Mouse (Mus musculus): ENCODE data around the gene Mettl11b. TPM values are rescaled to one million over a fixed set of nuclear protein-coding genes. Genes with fewer than 3 reads are reported as not detected.
A peak's percentile ranks its signal among the peaks of the same experiment; 100 is the strongest.
"Not testable (repeated sequence)": the region's sequence is repeated elsewhere in the genome, so short reads cannot be mapped to it uniquely, and the experiment has no call there.

The Mettl11b gene
- not detected for total RNA-seq (2022)

DNA sequence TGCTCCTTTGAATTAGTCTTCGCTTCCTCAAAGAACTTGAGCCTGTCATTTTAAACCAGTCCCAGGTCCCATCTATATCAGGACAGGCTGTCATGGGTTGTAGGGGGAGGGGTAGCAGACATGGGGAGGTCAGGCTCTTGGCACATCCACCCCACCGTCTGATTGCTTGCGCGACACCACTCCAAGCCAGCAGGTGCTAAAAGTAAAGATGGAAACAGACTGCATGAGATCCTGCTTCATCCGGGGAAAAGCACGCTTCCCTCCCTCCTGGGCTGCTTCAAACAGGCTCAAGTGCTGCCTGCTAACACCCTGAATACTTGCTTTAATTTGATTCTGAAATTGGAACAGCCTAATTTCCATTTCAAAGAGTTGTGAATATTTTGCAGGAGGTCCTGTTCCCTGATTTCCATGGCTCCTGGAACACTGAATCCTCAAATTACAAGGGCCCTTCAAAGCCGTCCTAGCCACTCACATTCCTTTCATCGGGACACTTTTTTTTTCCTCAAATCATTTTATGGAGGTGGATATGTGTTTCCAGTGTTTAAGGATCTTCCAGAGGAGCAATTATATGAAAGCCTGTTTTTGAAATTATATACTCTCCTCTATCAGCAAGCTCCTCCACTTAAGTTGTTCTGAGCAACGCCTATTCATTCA lies at the start of gene Mettl11b:
TSS of gene Mettl11b (minus strand) at position 127 of the 654 bp plus-strand sequence.
- no peak for DNase-seq

DNA sequence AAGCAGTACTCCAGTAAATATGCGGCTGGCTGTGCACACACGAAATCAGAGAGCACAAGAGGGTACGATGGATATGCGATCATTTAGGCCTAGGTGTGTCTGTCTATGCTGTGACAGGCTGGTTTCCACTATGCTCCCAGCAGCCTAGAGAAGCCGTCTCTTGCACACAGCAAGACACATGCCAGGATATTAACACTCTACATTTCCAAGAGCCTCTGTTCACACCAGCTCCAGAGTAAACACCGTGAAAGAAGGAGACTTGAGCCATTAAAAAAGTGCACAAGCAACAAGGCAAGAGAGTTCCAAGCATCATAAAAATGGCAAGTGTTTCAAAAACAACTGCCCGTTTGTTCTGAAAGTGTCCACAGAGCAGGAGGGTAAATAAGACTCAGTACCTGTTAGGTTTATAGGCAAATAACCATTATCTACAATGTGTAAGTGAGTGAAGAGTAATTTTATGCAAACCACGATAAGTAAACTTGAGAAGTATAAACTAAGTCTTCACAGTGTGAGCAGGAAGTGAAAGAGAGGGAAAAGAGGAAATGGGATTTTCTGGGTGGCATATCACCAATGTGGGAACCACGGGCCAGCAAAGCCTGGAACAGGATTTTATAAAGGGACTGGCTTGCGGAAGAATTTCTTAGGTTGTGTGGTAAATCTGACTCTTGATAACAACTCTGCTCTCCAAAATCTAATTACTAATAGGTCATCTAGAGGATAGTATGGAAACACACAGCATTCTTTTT lies 32.6 kb upstream of the Mettl11b start:
- DNase-seq = no peak

DNA sequence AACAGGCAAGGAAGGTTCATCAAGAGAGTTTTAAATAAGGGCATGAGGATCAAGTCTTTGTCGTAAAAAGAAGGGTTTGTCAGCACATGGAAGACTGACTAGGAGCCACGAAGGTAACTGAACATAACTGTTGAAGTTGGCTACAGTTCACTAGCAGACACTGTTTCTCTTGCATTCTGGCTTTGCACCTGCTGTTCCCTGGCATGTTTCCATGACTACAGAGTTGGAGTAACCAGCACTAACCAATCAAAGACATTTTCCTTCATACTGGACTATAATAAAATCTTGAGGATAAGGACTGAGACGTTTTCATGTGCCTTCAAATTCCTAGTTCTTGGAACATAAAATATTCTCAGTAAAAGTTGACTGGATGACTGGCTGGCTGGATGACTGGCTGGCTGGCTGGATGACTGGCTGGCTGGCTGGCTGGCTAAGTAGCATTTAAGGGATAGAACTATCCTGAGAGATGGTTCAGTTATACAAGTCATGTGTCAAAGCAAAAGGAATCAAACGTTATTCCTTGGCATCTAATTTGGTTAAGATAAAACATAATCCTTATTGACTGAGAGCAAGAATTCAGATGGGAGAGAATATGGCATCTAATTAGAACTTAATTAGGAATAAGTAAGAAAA lies 26.4 kb upstream of the Mettl11b start:
- no peak for DNase-seq

DNA sequence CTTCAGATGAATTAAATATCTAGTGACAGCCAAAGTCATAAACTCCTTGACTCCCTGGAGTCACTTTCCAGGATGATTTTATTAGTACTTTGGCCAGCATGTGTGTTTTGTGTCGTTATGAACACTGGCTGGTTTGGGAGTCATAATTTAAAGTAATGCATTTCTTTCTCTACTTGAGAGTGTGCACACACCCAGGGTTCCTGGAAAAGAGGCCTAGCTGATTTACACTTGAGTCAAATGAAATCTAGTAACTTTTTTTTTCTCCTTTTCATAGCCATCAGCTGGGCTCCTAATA lies 12.2 kb upstream of the Mettl11b start:
- DNase-seq = no peak

DNA sequence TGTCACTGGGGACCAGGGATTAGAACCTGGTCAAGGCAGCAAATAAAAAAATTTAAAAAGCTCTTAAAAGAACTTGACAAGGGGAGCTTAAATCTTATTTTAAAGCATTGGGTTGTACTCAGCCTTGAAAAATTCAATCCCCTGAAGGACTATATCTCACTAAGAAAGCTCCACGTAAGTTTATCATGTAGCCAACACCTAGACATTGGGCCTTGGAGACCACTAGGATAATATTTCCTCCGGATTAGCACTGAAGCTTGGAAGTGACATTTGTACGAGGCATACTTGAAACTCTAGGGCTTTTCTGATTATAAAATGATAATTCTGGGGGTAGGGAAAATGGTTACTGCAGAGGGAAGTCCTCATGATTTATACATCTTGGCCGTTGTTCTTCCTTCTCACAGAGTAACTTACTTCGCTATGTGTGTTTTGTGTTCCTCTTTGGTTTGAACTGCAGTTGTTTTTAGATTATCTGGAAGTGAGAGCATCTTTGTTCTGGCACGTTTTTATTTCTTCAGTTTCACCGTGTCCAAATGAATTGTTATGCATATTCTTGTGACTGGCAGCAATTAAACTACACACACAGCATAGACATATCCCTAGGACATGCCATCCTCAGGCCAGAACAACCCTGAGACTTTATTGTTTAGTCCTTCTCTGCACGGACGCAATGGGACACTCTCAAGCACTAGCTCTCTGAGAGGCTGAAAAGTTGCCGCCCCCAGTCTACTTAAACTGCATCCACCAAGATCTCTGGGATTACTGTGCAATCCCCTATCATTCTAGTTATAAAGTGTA lies 11.6 kb upstream of the Mettl11b start:
- DNase-seq = no peak

DNA sequence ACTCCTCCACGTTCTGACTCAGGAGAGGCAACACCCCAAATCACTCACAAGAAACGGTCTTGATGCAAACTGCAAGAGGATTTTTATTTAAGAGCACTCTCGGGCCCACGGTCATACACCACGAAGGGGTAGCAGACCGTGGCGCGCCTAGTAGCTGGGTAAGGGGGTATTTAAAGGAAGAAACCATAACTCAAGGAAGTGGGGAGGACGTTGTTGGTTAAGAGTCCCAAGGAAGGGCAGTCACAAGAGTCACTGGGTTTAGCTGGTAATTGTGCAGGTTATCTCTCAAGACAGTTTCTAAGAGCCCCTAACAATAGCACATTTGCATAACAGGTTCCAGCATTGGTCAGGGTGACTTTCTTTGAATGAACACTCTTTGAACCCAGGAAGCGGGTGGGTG lies 6.1 kb upstream of the Mettl11b start:
- not testable (repeated sequence) for DNase-seq

DNA sequence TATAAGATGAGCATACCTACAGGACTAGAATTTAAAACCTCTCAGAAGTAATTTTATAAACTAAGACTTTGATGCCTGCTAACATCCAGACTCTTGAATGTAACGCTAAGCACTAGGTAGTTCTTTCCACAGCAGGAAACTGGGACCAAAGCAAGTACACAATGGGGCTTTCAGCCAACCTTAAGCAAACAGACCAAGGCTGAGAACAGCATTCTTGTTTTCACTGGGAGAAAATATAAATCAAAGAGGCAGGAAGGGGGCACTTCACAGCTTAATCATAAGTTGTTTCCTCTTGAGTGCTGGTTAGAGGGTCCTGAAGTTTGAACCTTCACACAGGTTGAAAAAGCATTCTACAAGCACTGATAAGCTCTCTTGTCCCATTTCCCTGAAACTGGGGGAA lies 1.1 kb downstream of the Mettl11b start:
- DNase-seq = no peak

DNA sequence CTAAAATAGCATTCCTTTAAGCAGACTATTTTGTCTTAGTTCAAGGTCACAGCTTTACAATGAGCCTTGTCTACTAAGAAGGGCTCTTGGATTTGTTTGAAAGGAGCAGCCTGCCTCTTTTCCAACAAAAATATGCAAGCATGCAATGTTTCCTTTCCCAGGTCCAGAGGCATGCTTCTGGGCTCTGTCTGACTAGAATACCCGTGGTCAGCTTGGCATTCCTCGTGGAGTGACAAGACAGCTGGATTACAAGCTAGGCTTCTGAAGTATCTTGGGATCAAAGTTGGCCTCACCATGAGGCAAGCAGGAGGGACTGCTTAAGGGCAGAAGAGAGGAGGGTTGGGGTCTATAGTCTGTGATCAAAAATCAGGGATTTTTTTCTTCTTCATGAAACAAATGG lies 16.4 kb downstream of the Mettl11b start:
- DNase-seq = no peak

DNA sequence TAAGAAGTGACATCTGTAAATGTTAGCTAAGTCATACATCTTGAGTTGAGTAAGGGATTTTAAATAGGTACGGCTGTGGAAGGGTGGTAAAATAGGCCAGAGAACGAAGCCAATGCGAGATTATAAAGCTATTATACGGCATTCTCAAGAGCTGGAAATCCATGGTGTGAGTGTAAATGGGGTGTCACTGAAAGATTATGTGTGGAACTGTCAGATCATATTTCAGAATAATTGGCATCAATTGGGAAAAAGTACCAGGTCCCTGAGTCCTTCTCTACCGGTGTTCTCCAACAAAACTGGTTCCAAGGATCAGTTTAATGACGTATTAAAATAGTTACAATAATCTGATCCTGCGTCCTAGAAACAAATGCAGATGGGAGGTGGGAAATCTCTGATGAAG lies 24.5 kb downstream of the Mettl11b start:
- no peak for DNase-seq

DNA sequence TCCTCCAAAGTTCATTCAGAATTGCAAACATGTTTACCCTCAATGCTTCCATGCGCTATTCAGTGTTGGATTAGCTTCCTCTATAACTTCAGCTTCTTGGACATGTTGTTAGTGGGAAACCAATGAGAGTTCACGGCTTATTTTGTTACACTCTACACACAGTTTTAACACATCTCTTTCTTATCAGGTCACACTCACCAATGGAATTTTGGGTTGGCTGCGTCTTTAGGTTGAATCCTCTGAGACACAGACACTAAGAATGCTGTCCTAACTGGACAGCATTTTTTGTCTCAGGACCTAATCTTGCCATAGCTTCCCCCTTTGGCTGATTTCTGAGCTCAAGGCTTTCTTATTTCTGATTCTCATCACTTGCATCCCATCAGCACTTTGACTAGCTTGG lies 25.3 kb downstream of the Mettl11b start:
- no peak for DNase-seq

DNA sequence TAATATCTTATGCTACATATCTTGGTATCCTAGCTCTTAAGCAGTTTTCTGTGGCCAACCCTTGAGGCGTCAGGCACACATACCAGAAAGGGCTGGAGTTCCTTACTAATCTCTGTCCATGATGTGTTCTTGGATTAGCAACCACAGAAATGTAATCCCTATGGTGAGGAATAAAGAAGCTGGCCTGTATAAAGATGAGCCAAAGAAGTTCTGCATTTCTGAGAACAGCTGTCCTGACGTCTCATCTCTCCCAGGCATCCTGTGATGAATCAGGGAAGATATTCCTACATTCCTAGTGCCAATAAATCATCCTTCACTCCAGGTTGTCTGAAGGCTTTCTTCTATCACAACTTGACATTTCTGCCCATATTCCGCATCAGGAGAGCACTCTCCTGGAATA lies 33.2 kb downstream of the Mettl11b start:
- no peak for DNase-seq

DNA sequence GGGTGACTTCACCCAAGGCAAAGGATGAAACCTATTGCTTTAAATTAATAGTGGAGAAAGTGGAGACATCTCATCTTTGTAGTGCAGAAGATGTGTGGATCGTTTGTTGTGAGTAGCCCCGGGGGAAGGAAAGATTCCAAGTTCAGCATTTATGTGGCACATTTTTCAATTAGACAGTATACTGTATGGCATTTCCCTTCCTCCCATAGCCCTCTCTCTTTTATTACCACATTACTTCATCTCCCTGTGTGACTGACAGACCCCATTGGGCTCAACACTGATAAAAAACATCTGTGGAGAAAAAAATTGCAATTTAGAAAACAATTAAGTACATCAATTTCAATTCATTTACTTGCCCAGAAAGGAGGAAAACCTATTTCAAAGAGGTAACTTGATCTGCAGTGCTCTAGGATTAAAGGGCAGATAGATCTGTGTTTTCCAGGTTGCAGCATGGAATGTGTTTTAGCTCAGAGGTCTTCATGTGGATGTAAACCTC lies 42.0 kb downstream of the Mettl11b start:
- no peak for DNase-seq

DNA sequence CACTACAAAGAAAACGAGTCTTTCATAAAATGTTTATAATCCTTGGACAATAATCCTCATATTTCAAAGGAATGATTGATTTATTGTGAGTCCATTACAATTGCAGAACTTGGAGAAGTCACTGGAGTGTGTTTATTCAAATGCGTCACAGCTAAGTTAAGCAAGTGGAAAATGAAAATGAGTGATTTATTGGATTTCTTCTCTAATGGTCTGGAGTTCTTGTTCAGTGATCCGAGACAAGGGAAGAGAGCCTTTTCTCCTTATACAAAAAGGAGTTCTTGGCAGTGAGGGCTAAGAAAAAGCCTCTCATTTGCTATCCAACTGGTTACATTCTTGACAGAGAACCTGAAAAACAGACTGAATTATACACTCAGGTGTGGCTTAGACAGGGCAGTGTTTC lies 42.9 kb downstream of the Mettl11b start:
- DNase-seq = no peak

DNA sequence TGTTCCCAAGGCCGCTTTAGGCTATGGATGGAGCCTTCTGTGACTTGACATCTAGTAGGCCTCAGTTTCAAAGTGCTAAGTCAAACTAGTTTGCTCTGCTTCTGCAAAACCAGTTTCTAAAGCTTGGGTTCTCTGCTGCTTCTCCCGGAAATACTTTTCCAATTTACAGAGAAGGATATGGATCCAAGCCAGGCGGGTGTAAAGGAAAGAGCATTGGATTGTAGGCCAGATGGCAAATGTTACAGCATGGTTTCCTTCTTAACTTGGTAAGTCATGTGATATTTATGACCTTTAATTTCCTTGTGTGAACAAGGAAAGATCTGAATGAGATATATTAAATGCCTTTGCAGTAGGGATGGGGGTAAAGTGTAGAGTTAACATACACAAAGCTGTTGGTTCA lies 52.2 kb downstream of the Mettl11b start:
- no peak for DNase-seq

DNA sequence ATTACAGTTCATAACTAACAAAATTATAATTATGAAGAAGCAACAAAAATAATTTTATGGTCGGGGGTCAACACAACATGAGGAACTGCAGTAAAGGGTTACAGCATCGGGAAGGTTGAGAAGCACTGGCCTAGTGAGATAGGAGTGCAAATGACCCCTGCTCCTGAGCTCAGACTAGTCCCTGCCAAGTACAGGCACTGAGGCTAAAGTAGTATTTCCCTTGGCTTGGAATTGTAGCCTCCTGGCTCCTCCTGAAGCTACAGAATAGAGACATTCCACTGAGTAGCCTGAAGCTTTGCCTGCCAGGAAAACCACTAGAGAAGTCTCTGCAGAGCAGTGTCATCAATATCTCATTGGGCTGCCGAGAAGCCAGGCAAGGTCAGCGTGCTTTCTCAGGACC lies 53.7 kb downstream of the Mettl11b start:
- peak; percentile 4 for DNase-seq

DNA sequence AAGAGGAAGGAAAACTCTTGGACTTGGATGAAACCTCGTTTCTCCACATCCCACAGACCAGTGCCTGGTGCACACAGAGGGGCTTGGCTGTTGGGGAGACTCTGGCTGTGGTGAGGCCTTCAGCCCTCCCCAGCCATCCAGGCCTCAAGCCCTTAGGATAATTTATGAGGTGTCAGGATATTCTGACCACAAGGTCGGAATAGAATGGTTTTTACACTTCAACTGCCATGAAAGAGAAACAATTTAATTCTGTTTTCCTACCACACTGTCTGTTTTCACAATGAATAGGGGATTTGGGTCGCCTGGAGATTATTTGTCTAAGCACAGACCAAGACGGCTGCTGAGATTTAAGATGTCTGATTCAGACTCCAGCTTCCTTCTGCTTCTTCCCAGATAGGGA lies 54.3 kb downstream of the Mettl11b start:
- no peak for DNase-seq

DNA sequence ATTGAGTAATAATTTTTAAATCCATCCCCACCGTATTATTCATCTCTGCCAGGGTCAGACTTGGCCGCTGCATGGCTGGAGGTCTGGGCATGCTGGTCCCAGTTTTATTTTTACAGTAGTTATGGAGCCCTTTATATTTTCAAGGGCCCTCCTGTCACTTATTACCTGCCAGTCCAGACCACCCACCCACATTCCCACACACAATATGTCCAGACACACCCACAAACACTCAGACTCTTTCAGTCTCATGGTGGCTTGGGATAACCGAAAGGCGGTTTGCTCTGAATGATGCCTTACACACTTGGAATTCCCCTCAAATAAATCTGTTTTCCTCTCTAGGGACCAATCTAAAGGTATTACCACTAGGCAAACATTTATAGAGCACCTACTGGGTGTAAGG lies 55.1 kb downstream of the Mettl11b start:
- DNase-seq = no peak

DNA sequence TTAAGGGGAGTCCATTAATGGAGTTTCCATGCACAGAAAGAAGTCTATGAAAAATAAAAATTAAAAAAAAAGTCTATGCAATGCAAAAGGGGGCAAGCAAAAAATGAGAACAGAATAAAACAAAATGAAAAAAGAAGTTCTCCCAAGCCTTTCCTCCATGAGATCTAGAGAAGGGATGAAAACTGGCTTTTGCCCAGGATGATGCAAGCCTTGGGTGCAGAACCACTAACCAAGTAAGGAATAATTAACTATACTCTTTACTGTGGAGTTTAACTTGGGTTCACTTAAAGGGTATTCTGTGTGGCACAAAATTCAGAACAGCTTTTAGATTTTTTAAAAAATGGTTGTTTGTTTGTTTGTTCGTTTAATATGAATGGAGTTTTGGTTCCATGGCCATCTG lies 62.6 kb downstream of the Mettl11b start:
- no peak for DNase-seq

DNA sequence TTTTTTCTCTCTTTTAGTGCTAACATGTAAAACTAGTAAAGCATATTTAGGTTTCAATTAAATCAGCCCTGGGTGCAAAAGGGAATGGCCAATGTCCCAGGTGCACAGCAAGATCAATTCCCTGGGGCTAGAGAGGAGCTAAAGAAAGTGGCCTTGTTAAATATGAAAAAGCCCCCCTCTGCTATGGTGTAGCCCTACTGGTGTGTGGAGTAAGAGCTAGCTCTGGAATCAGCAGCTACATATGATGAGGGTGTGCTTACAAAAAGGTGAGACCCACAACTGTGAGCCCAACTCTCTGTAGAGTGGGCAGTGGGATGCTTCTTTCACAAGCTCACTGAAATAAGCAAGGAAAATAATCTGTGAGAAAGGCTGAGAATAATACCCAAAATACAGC lies 66.5 kb downstream of the Mettl11b start:
- DNase-seq = no peak

DNA sequence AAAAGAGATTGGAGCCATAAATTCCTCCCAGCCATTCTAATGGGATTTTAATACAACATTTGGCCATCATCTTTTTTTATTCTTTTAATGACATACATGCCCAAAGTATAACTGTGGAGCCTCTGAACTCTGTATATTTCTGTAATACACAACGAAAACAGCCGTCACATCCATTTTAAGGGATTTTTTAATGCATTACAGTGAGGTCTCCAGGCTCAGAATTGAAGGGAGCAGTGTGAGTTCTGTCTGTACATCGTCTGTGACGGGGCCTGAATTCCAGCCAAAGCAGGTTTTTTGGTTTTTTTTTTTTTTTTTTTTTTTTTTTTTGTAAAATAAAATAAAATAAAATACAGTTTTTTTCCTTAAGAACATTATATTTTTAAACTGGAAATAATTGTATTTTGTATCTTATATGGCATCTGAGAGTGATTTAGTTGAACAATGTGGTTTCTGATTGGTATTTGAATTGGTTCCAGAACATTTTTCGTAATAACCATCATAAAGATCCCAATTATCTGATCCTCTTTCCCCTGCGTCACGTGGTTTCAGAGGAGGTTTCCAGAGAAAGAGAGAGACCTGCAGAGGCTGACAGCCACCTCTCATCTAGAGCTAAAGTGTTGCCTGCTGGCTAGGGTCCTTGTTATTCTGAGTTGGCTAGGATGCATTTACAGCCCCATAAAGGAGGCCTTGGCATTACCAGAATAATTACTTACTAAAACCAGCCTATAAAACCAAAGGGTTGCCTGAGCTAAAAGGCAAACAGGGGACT lies 67.1 kb downstream of the Mettl11b start:
- no peak for DNase-seq

DNA sequence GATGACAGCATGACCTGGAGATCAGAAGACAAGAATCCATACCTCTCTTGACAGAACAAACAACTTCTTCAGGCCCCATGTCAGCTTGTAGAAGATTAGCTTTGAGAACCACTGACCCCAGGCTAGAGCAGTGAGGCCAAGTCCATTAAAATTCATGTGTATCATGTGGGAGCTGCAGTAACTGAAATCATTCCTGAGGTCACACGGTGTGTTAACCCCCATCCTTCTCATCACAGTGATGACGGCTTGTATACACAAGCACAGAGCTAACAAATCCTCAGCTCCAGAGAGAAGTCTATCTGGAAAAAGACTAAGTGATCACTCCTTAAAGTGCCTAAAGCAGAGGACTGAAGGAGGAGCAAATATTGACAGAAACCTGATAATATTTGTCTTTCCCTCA lies 68.0 kb downstream of the Mettl11b start:
- no peak for DNase-seq

DNA sequence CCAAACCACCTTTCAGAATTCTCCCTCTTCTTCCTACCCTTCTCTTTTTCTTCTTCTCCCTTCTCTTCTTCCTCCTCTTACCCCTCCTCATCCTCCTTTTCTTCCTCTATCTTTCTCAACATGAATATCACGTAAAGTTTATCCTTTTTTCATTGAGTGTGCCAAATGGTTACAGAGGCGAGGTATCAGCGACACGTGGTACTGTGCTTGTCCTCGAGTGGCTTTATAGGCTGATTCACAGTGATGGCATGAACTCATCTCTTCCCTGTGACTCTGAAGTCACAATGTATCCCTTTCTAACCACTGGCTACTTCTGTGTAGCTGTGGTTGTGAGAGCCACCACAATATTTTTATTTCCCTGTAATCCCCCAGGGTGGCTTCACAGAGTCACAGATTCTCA lies 68.6 kb downstream of the Mettl11b start:
- no peak for DNase-seq
